Comparison of ENCODE assay signal across 14 mouse cellular contexts in genomic region chr13:63216537-63216936, GRCm38 (mm10).
"Had no signal": no experiment of that assay in that cellular context is flagged by ENCODE, and none has a peak within 500 bp of the region (broad histone marks: within the 10 kb centered on the region; RNA-seq: fewer than 3 reads in every experiment).

No protein-coding gene starts in this region.

- ATAC-seq: liver, embryonic 12.5 days; midbrain, embryonic 15.5 days had no signal

- H3K36me3 ChIP-seq: kidney, embryonic 15.5 days; liver, embryonic 12.5 days; midbrain, embryonic 15.5 days; neural tube, embryonic 13.5 days had no signal

- H3K27me3 ChIP-seq: kidney, embryonic 15.5 days; limb, embryonic 15.5 days; liver, embryonic 12.5 days; midbrain, embryonic 15.5 days; neural tube, embryonic 13.5 days had no signal

- H3K27ac ChIP-seq: kidney, embryonic 15.5 days; left cerebral cortex, adult 2 months; limb, embryonic 15.5 days; liver, embryonic 12.5 days; midbrain, embryonic 15.5 days; neural tube, embryonic 13.5 days had no signal

- H3K4me1 ChIP-seq: kidney, embryonic 15.5 days; liver, embryonic 12.5 days; midbrain, embryonic 15.5 days had no signal

- H3K9ac ChIP-seq: kidney, embryonic 15.5 days; limb, embryonic 15.5 days; liver, embryonic 12.5 days; lung, embryonic 14.5 days; midbrain, embryonic 15.5 days; neural tube, embryonic 13.5 days had no signal

- H3K9me3 ChIP-seq: kidney, embryonic 15.5 days; limb, embryonic 15.5 days; liver, embryonic 12.5 days; midbrain, embryonic 15.5 days; neural tube, embryonic 13.5 days had no signal

- DNase-seq: kidney, postnatal 14 days; lung, embryonic 14.5 days; lung, postnatal 10 days; lung, postnatal 4 days; retina, postnatal 1 day; thymus, adult 18-20 months; thymus, postnatal 14 days had no signal

- H3K4me2 ChIP-seq: kidney, embryonic 15.5 days; limb, embryonic 15.5 days; liver, embryonic 12.5 days; lung, embryonic 14.5 days; midbrain, embryonic 11.5 days; midbrain, embryonic 15.5 days; neural tube, embryonic 13.5 days had no signal

- H3K4me3 ChIP-seq: kidney, embryonic 15.5 days; left cerebral cortex, adult 2 months; limb, embryonic 15.5 days; liver, embryonic 12.5 days; midbrain, embryonic 15.5 days; neural tube, embryonic 13.5 days had no signal
